Mouse (Mus musculus): ENCODE results near the gene Ablim1.

GRCm38 (mm10) chr19:57229161-57229560, 85.6 kb downstream of the Ablim1 start:
- TF ChIP-seq CTCF (IDR thresholded peaks at IDR 0.05; ENCODE audit: low read depth, low read length) (no peak), POLR2A (IDR thresholded peaks at IDR 0.05; ENCODE audit: extremely low read depth, insufficient read depth, low read length) (no peak)

Measured in liver, adult 2 months (tissue).